Mouse (Mus musculus): ENCODE measurements around the gene Ccr7. TPM values are rescaled to one million over a fixed set of nuclear protein-coding genes. Genes with fewer than 3 reads are reported as not detected.

The Ccr7 gene
- total and polyA plus RNA-seq, 3 experiments, result 0.04 to 0.06 TPM; not detected in 1

DNA sequence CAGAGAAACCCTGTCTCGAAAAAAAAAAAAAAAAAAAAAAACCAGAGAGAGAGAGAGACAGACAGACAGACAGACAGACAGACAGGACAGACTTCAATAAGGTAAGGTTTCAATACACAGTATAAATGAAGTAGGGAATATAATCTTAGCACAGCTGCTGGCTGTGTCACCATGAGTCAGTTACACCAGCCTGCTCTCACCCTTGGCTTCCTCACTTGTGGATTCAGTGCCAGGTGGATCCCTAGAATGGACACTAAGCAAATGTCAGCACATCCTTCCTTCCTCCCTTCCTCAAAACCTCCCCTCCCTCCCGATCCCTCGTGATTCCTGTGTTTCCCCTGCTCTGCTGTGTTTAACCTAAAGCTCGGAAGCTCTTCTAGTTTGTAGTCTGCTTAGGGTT lies 17.5 kb downstream of the Ccr7 start:
- no peak overlapping the region for H3K9ac ChIP-seq (ENCODE audit: control insufficient read depth, low read depth, low read length, poor library complexity, severe bottlenecking)
- H3K27ac ChIP-seq (ENCODE audit: control insufficient read depth, low read depth, low read length), result no peak overlapping the region
- DNase-seq (ENCODE audit: low read depth, low spot score), result no peak
- no peaks in the 10 kb centered on the region for H3K36me3 ChIP-seq (ENCODE audit: control insufficient read depth in 1 of 2, insufficient read depth in 2 of 2, low read length in 2 of 2)
- H3K4me3 ChIP-seq (ENCODE audit: control insufficient read depth in 1 of 2, insufficient read depth in 1 of 2, low read depth in 2 of 2, low read length in 2 of 2), result no peak overlapping the region
- no peaks in the 10 kb centered on the region for H3K79me2 ChIP-seq (ENCODE audit: control insufficient read depth, insufficient read depth, low read length, poor library complexity)
- no peaks in the 10 kb centered on the region; a peak in 1 of 4 replicates for H3K4me1 ChIP-seq (ENCODE audit: control insufficient read depth in 1 of 2, insufficient read depth in 2 of 2, low read length in 2 of 2)
- peaks cover 4 to 14% of the 10 kb centered on the region in 2 experiments for H3K27me3 ChIP-seq (ENCODE audit: control insufficient read depth in 1 of 2, insufficient read depth in 2 of 2, low read length in 2 of 2)
- TF ChIP-seq GATA1 (IDR thresholded peaks at IDR 0.05; ENCODE audit: low read depth, low read length) (no peak), MYB (IDR thresholded peaks at IDR 0.05; ENCODE audit: low read depth, low read length) (no peak), SMC3 (IDR thresholded peaks at IDR 0.05; ENCODE audit: low read depth, low read length) (no peak), MYC (IDR thresholded peaks at IDR 0.05; ENCODE audit: low read depth, low read length) (no peak), CHD2 (IDR thresholded peaks at IDR 0.05; ENCODE audit: low read length) (no peak), POLR2AphosphoS2 (IDR thresholded peaks at IDR 0.05; ENCODE audit: low read length) (no peak), USF2 (IDR thresholded peaks at IDR 0.05; ENCODE audit: borderline replicate concordance in 1 of 2, insufficient read depth in 1 of 2, low read depth in 1 of 2, low read length in 2 of 2) (no peak), MAFK (IDR thresholded peaks at IDR 0.05; ENCODE audit: borderline replicate concordance, low read depth, low read length) (no peak), EP300 (IDR thresholded peaks at IDR 0.05; ENCODE audit: low read depth in 1 of 2, low read length in 2 of 2) (no peak), E2F4 (IDR thresholded peaks at IDR 0.05; ENCODE audit: borderline replicate concordance, low read depth, low read length) (no peak), NELFE (IDR thresholded peaks at IDR 0.05; ENCODE audit: low read depth, low read length) (no peak), KAT2A (conservative IDR thresholded peaks at IDR 0.05; ENCODE audit: low read depth, low read length) (no peak), SIN3A (IDR thresholded peaks at IDR 0.05; ENCODE audit: low read length) (no peak), ZNF384 (IDR thresholded peaks at IDR 0.05; ENCODE audit: low read depth, low read length) (no peak), GABPA (IDR thresholded peaks at IDR 0.05; ENCODE audit: low read depth, low read length) (no peak), TCF12 (IDR thresholded peaks at IDR 0.05; ENCODE audit: low read depth, low read length) (no peak), UBTF (IDR thresholded peaks at IDR 0.05; ENCODE audit: borderline replicate concordance, insufficient read depth, low read depth, low read length) (no peak), ZKSCAN1 (IDR thresholded peaks at IDR 0.05; ENCODE audit: low read depth, low read length) (no peak)
- no peaks in the 10 kb centered on the region for H3K9me3 ChIP-seq (replicated peaks; ENCODE audit: insufficient read depth, low read length)

DNA sequence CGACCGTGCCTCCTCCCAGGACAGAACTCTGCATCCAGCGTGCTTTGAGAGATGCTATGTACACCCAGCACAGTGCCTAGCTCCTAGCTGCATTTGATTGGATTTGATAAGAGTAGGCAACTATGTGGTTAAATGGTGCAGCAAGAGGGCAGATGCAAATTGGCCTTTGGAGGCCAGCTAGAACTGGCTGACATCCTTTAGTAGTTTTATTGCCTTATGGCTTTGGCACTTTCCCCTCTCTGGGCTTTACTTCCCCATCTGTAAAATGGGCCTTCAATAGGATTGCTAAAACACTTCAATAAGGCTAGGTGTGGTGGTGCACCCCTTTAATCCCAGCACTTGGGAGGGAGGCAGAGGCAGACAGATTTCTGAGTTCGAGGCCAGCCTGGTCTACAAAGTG lies 17.9 kb downstream of the Ccr7 start:
- H3K4me1 ChIP-seq (ENCODE audit: control insufficient read depth in 1 of 2, insufficient read depth in 2 of 2, low read length in 2 of 2), result no peaks in the 10 kb centered on the region; a peak in 1 of 4 replicates
- H3K27me3 ChIP-seq (ENCODE audit: control insufficient read depth in 1 of 2, insufficient read depth in 2 of 2, low read length in 2 of 2), result peaks cover 4 to 16% of the 10 kb centered on the region in 2 experiments
- TF ChIP-seq MAZ (IDR thresholded peaks at IDR 0.05; ENCODE audit: low read depth, low read length) (no peak), ETS1 (IDR thresholded peaks at IDR 0.05; ENCODE audit: low read depth, low read length) (no peak), ELF1 (IDR thresholded peaks at IDR 0.05; ENCODE audit: low read depth, low read length) (no peak), GABPA (IDR thresholded peaks at IDR 0.05; ENCODE audit: low read depth, low read length) (no peak), GATA1 (IDR thresholded peaks at IDR 0.05; ENCODE audit: low read depth, low read length) (no peak), POLR2AphosphoS5 (IDR thresholded peaks at IDR 0.05; ENCODE audit: borderline replicate concordance, low read depth, low read length) (no peak), KAT2A (conservative IDR thresholded peaks at IDR 0.05; ENCODE audit: low read depth, low read length) (no peak), MYB (IDR thresholded peaks at IDR 0.05; ENCODE audit: low read depth, low read length) (no peak), MXI1 (IDR thresholded peaks at IDR 0.05; ENCODE audit: low read depth, low read length) (no peak), NRF1 (IDR thresholded peaks at IDR 0.05; ENCODE audit: insufficient read depth, low read depth, low read length, poor library complexity, severe bottlenecking) (no peak), NELFE (IDR thresholded peaks at IDR 0.05; ENCODE audit: low read depth, low read length) (no peak), POLR2AphosphoS2 (IDR thresholded peaks at IDR 0.05; ENCODE audit: low read length) (no peak), UBTF (IDR thresholded peaks at IDR 0.05; ENCODE audit: borderline replicate concordance, insufficient read depth, low read depth, low read length) (no peak), POLR2A (IDR thresholded peaks at IDR 0.05; ENCODE audit: control insufficient read depth in 1 of 2, insufficient read depth in 1 of 2, low read depth in 1 of 2, low read length in 2 of 2, poor library complexity in 1 of 2) (no peak), RCOR1 (IDR thresholded peaks at IDR 0.05; ENCODE audit: low read depth, low read length) (no peak), JUND (IDR thresholded peaks at IDR 0.05; ENCODE audit: low read depth, low read length) (no peak), USF1 (IDR thresholded peaks at IDR 0.05; ENCODE audit: low read depth, low read length) (no peak), SIN3A (IDR thresholded peaks at IDR 0.05; ENCODE audit: low read length) (no peak), ZMIZ1 (IDR thresholded peaks at IDR 0.05; ENCODE audit: low read depth, low read length) (no peak)
- H3K27ac ChIP-seq (ENCODE audit: control insufficient read depth, low read depth, low read length), result no peak overlapping the region
- H3K36me3 ChIP-seq (ENCODE audit: control insufficient read depth in 1 of 2, insufficient read depth in 2 of 2, low read length in 2 of 2), result no peaks in the 10 kb centered on the region
- no peak for DNase-seq (ENCODE audit: low read depth, low spot score)
- H3K79me2 ChIP-seq (ENCODE audit: control insufficient read depth, insufficient read depth, low read length, poor library complexity), result no peaks in the 10 kb centered on the region
- H3K4me3 ChIP-seq (ENCODE audit: control insufficient read depth in 1 of 2, insufficient read depth in 1 of 2, low read depth in 2 of 2, low read length in 2 of 2), result no peak overlapping the region
- H3K9me3 ChIP-seq (replicated peaks; ENCODE audit: insufficient read depth, low read length), result no peaks in the 10 kb centered on the region
- H3K9ac ChIP-seq (ENCODE audit: control insufficient read depth, low read depth, low read length, poor library complexity, severe bottlenecking), result no peak overlapping the region

All from MEL (cell line).